ENCODE assay signal across 21 mouse cellular contexts in the genomic region with DNA sequence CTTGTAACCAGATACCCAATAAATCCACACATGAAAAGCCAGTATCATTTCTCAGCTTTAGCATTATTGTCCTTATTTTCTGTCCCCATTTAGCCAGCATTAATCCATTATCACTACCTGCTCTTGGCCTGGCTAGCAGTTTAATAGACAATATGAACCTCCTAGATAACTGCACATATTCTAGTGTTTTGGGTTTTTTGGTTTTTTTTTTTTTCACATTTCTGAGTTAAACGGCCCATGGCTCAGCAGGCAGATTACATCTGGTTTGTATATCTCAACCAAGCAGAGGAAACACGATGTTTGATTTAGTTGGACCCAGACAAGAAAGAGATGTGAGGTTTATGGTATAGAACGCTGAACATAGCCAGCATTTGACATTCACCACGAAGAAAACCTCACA. TPM values are rescaled to one million over a fixed set of nuclear protein-coding genes. Genes with fewer than 3 reads are reported as not detected.
DNase-seq lines count a peak whose midpoint lies in the region; ATAC-seq and TF ChIP-seq lines count a peak whose summit lies in the region.
"Had no signal": no experiment of that assay in that cellular context is flagged by ENCODE, and none has a peak within 500 bp of the region (broad histone marks: within the 10 kb centered on the region; RNA-seq: fewer than 3 reads in every experiment).

No protein-coding gene starts in this region.

- H3K27me3 ChIP-seq in hindbrain, embryonic 13.5 days = no peaks in the 10 kb centered on the region
- no peaks in the 10 kb centered on the region for H3K27me3 ChIP-seq in hindbrain, embryonic 10.5 days (ENCODE audit: insufficient read depth, poor library complexity, severe bottlenecking)
- H3K27me3 ChIP-seq in stomach, embryonic 14.5 days (ENCODE audit: control insufficient read depth, insufficient read depth, low read length) = no peaks in the 10 kb centered on the region
- no peaks in the 10 kb centered on the region for H3K27me3 ChIP-seq in stomach, postnatal 0 days (ENCODE audit: control insufficient read depth, insufficient read depth, low read length)
- H3K27me3 ChIP-seq: CH12.LX; heart, embryonic 15.5 days; hindbrain, embryonic 12.5 days; liver, embryonic 13.5 days; lung, embryonic 15.5 days; midbrain, embryonic 15.5 days had no signal

- no peak for DNase-seq in hindbrain, embryonic 10.5 days (ENCODE audit: low spot score)
- no peak for DNase-seq in stomach, postnatal 0 days (ENCODE audit: low spot score)
- DNase-seq in right cerebral cortex, postnatal 10 days (ENCODE audit: low spot score in 2 of 2) = no peak
- DNase-seq in cerebellum, adult 9-11 months = no peak
- DNase-seq: cerebellum, adult 9-10 months; heart, adult 18-20 months; kidney, adult 18-20 months; kidney, postnatal 36 days; liver, embryonic 13.5 days; right cerebral cortex, adult 18-20 months; thymus, postnatal 25 days had no signal

- 75% methylated on average over 4 of the region's 4 CpGs for WGBS in hindbrain, embryonic 13.5 days
- 76% methylated on average over 4 of the region's 4 CpGs for WGBS in hindbrain, embryonic 10.5 days
- WGBS in stomach, embryonic 14.5 days = 36% methylated on average over 4 of the region's 4 CpGs
- 46% methylated on average over 4 of the region's 4 CpGs for WGBS in stomach, postnatal 0 days
- WGBS in macrophage (ENCODE audit: missing documents) = 79% methylated on average over 4 of the region's 4 CpGs

- H3K4me2 ChIP-seq in hindbrain, embryonic 13.5 days = no peak overlapping the region
- no peak overlapping the region for H3K4me2 ChIP-seq in stomach, embryonic 14.5 days (replicated peaks; ENCODE audit: low read depth, low read length)
- H3K4me2 ChIP-seq in stomach, postnatal 0 days (replicated peaks; ENCODE audit: low read depth) = no peak overlapping the region
- H3K4me2 ChIP-seq: heart, embryonic 15.5 days; hindbrain, embryonic 12.5 days; liver, embryonic 13.5 days; lung, embryonic 15.5 days; midbrain, embryonic 15.5 days had no signal

- TF ChIP-seq CTCF in stomach, postnatal 0 days (IDR thresholded peaks at IDR 0.05; ENCODE audit: low read depth) = no peak

- H3K9me3 ChIP-seq in hindbrain, embryonic 13.5 days = no peaks in the 10 kb centered on the region
- H3K9me3 ChIP-seq in hindbrain, embryonic 10.5 days = no peaks in the 10 kb centered on the region
- no peaks in the 10 kb centered on the region for H3K9me3 ChIP-seq in stomach, embryonic 14.5 days (ENCODE audit: control insufficient read depth, low read depth, low read length)
- no peaks in the 10 kb centered on the region for H3K9me3 ChIP-seq in stomach, postnatal 0 days (ENCODE audit: control insufficient read depth, low read length)
- H3K9me3 ChIP-seq: heart, embryonic 15.5 days; hindbrain, embryonic 12.5 days; liver, embryonic 13.5 days; lung, embryonic 15.5 days; midbrain, embryonic 15.5 days had no signal

- peak overlapping the region; percentile 55 for H3K27ac ChIP-seq in hindbrain, embryonic 13.5 days
- H3K27ac ChIP-seq in hindbrain, embryonic 10.5 days = no peak overlapping the region
- peak overlapping the region; percentile 55; the same call in 1 of the 2 replicates for H3K27ac ChIP-seq in stomach, embryonic 14.5 days (ENCODE audit: low read length)
- H3K27ac ChIP-seq in stomach, postnatal 0 days (replicated peaks) = no peak overlapping the region
- peak overlapping the region; percentile 79; the same call in 1 of the 2 replicates for H3K27ac ChIP-seq in macrophage
- H3K27ac ChIP-seq: heart, embryonic 15.5 days; hindbrain, embryonic 12.5 days; liver, embryonic 13.5 days; lung, embryonic 15.5 days; midbrain, embryonic 15.5 days had no signal

- H3K9ac ChIP-seq in hindbrain, embryonic 13.5 days = 0 out of 2 replicates have a peak overlapping the region, but pooled peaks have one; percentile 43
- H3K9ac ChIP-seq in stomach, embryonic 14.5 days (replicated peaks; ENCODE audit: low read depth, low read length) = no peak overlapping the region
- no peak overlapping the region for H3K9ac ChIP-seq in stomach, postnatal 0 days (ENCODE audit: low read length)
- H3K9ac ChIP-seq: heart, embryonic 15.5 days; hindbrain, embryonic 12.5 days; liver, embryonic 13.5 days; lung, embryonic 15.5 days; midbrain, embryonic 15.5 days had no signal

- peaks cover 31% of the 10 kb centered on the region for H3K4me1 ChIP-seq in hindbrain, embryonic 13.5 days (replicated peaks)
- H3K4me1 ChIP-seq in hindbrain, embryonic 10.5 days (replicated peaks) = peaks cover 19% of the 10 kb centered on the region
- H3K4me1 ChIP-seq in stomach, embryonic 14.5 days (ENCODE audit: control insufficient read depth, insufficient read depth, low read length) = peaks cover 6% of the 10 kb centered on the region; the same call in 1 of the 2 replicates
- H3K4me1 ChIP-seq in stomach, postnatal 0 days (replicated peaks; ENCODE audit: control insufficient read depth, insufficient read depth) = peaks cover 6% of the 10 kb centered on the region; the same call in 1 of the 2 replicates

- H3K79me2 ChIP-seq in macrophage (ENCODE audit: inconsistent target) = peaks cover 58% of the 10 kb centered on the region

- no peak for TF ChIP-seq EP300 in stomach, postnatal 0 days (optimal IDR thresholded peaks at IDR 0.05)

- no peak overlapping the region for H3K4me3 ChIP-seq in hindbrain, embryonic 13.5 days
- H3K4me3 ChIP-seq in hindbrain, embryonic 10.5 days = no peak overlapping the region
- H3K4me3 ChIP-seq in stomach, embryonic 14.5 days (ENCODE audit: low read depth, low read length) = no peak overlapping the region
- no peak overlapping the region for H3K4me3 ChIP-seq in stomach, postnatal 0 days (ENCODE audit: low read depth, low read length)
- H3K4me3 ChIP-seq in macrophage (ENCODE audit: inconsistent target) = no peak overlapping the region
- H3K4me3 ChIP-seq: erythroblast, embryonic 14.5 days; heart, embryonic 15.5 days; hindbrain, embryonic 12.5 days; liver, embryonic 13.5 days; lung, embryonic 15.5 days; midbrain, embryonic 15.5 days had no signal

- no peaks in the 10 kb centered on the region for H3K36me3 ChIP-seq in hindbrain, embryonic 13.5 days
- peaks cover 21% of the 10 kb centered on the region for H3K36me3 ChIP-seq in hindbrain, embryonic 10.5 days
- peaks cover 7% of the 10 kb centered on the region; the same call in 1 of the 2 replicates for H3K36me3 ChIP-seq in stomach, embryonic 14.5 days (ENCODE audit: control insufficient read depth, insufficient read depth, low read length)
- H3K36me3 ChIP-seq in stomach, postnatal 0 days (ENCODE audit: control insufficient read depth, insufficient read depth, low read length) = peaks cover under 1% of the 10 kb centered on the region; the same call in 1 of the 2 replicates
- peaks cover 9% of the 10 kb centered on the region; the same call in 1 of the 2 replicates for H3K36me3 ChIP-seq in macrophage (ENCODE audit: inconsistent target)
- H3K36me3 ChIP-seq: midbrain, embryonic 15.5 days had no signal

- ATAC-seq in hindbrain, embryonic 13.5 days (ENCODE audit: low FRiP score) = no peak
- ATAC-seq in stomach, embryonic 14.5 days (ENCODE audit: insufficient number of reproducible peaks, insufficient read depth, low FRiP score, low read depth) = no peak
- no peak for ATAC-seq in stomach, postnatal 0 days (ENCODE audit: low FRiP score, low TSS enrichment)
- ATAC-seq: forebrain, embryonic 16.5 days; midbrain, embryonic 15.5 days had no signal

RNA-seq across cellular contexts. Expression of a gene that starts 41.2 kb away (rescaled TPM):
- 10.4 and 13.0 TPM in 2 replicates for polyA plus RNA-seq in hindbrain, embryonic 13.5 days (2015; fragmentation: Nextera tagmentation; extraction: Ambion mirVana)
- polyA plus RNA-seq in hindbrain, embryonic 10.5 days (2016; fragmentation: Nextera tagmentation; extraction: Ambion mirVana) = 14.8 and 15.7 TPM in 2 replicates
- polyA plus RNA-seq in stomach, embryonic 14.5 days (2014; fragmentation: Nextera tagmentation; extraction: Ambion mirVana) = 34.0 and 36.6 TPM in 2 replicates
- 11.3 and 12.5 TPM in 2 replicates for polyA plus RNA-seq in stomach, postnatal 0 days (2015; fragmentation: Nextera tagmentation; extraction: Ambion mirVana)
- 100 to 1,000 TPM in 2 of 26 experiments, 10 to 100 TPM in 23, 1 to 10 TPM in 1; 9.0 to 119 (median 25.1) TPM for total RNA-seq in macrophage (2018; cell fraction: chromatin; rRNA removed)
- total RNA-seq in macrophage (2018; cell fraction: cytosol; rRNA removed) = 10 to 100 TPM; 23.0 to 41.3 (median 26.4) TPM
- total RNA-seq in macrophage (2018; cell fraction: nucleus; rRNA removed) = 10 to 100 TPM; 13.1 to 60.4 (median 22.7) TPM
- polyA plus RNA-seq in macrophage (2018) = 22.5 to 61.1 TPM (median 23.9 TPM) in 3 replicates

Comparison
In these comparisons a context has a peak if more than half of its experiments do, and no peak if none do; other contexts are left out.
1. H3K27ac ChIP-seq: peak in hindbrain, embryonic 13.5 days (single experiment), stomach, embryonic 14.5 days (single experiment) and macrophage (single experiment); none in hindbrain, embryonic 10.5 days (single experiment) and stomach, postnatal 0 days (single experiment).